ENCODE assay signal across 22 mouse cellular contexts in genomic region chr11:81060077-81060476, GRCm38 (mm10).
DNase-seq lines count a peak whose midpoint lies in the region; ATAC-seq lines count a peak whose summit lies in the region.
"Had no signal": no experiment of that assay in that cellular context is flagged by ENCODE, and none has a peak within 500 bp of the region (broad histone marks: within the 10 kb centered on the region; RNA-seq: fewer than 3 reads in every experiment).

No protein-coding gene starts in this region.

- no peaks in the 10 kb centered on the region for H3K27me3 ChIP-seq in midbrain, embryonic 11.5 days (ENCODE audit: control insufficient read depth, insufficient read depth, low read length)
- no peaks in the 10 kb centered on the region for H3K27me3 ChIP-seq in midbrain, embryonic 15.5 days (replicated peaks)

- H3K9ac ChIP-seq in midbrain, embryonic 11.5 days (ENCODE audit: low read length): no peak overlapping the region
- no peak overlapping the region for H3K9ac ChIP-seq in midbrain, embryonic 15.5 days

- H3K4me2 ChIP-seq in midbrain, embryonic 11.5 days: no peak overlapping the region
- no peak overlapping the region for H3K4me2 ChIP-seq in midbrain, embryonic 15.5 days

- peak; percentile 25; the same call in 1 of the 2 replicates for ATAC-seq in frontal cortex, adult (ENCODE audit: low TSS enrichment)
- no peak for ATAC-seq in midbrain, embryonic 11.5 days (ENCODE audit: low FRiP score)
- ATAC-seq in midbrain, embryonic 15.5 days (replicated peaks): no peak
- ATAC-seq: activated CD4-positive, CD25-positive, alpha-beta regulatory T cell, adult 4 months; CD4-positive, CD25-positive, alpha-beta regulatory T cell, adult 4 months; Patski had no signal

- intact Hi-C loops in heart, postnatal 14 days (cut with DNase I): no loop called here

- no peaks in the 10 kb centered on the region for H3K4me1 ChIP-seq in midbrain, embryonic 11.5 days (ENCODE audit: control insufficient read depth, insufficient read depth, low read length)
- H3K4me1 ChIP-seq in midbrain, embryonic 15.5 days: peaks cover 6% of the 10 kb centered on the region; the same call in 1 of the 2 replicates

- no peak overlapping the region for H3K27ac ChIP-seq in midbrain, embryonic 11.5 days (ENCODE audit: low read depth, low read length)
- H3K27ac ChIP-seq in midbrain, embryonic 15.5 days: no peak overlapping the region

- H3K4me3 ChIP-seq in midbrain, embryonic 11.5 days (ENCODE audit: low read depth, low read length): no peak overlapping the region
- H3K4me3 ChIP-seq in midbrain, embryonic 15.5 days: no peak overlapping the region

- WGBS in midbrain, embryonic 11.5 days: 91% methylated on average over 2 of the region's 2 CpGs
- 95% methylated on average over 2 of the region's 2 CpGs for WGBS in midbrain, embryonic 15.5 days

- DNase-seq in frontal cortex, postnatal 10 days (ENCODE audit: low spot score in 2 of 2): no peak
- DNase-seq in heart, adult 11 months: peak; percentile 90
- no peak for DNase-seq in heart, postnatal 14 days
- DNase-seq in midbrain, embryonic 11.5 days (ENCODE audit: low spot score, missing footprints): peak; percentile 56
- DNase-seq in 416B (ENCODE audit: low read depth): peak; percentile 11
- DNase-seq in urinary bladder, postnatal 10 days (ENCODE audit: low spot score): no peak
- DNase-seq: adrenal gland, adult 2 months; adrenal gland, adult 8-10 months; adrenal gland, postnatal 10 days; adrenal gland, postnatal 14 days; adrenal gland, postnatal 25 days; adrenal gland, postnatal 36 days; B cell, adult 2 months; cerebellum, adult 11 months; cerebellum, adult 11-12 months; cerebellum, adult 18-20 months had no signal

- no peaks in the 10 kb centered on the region for H3K36me3 ChIP-seq in midbrain, embryonic 11.5 days (ENCODE audit: control insufficient read depth, insufficient read depth, low read length)
- H3K36me3 ChIP-seq in midbrain, embryonic 15.5 days (replicated peaks): no peaks in the 10 kb centered on the region
- H3K36me3 ChIP-seq: G1E had no signal

- H3K9me3 ChIP-seq in midbrain, embryonic 11.5 days (ENCODE audit: control insufficient read depth, low read length): no peaks in the 10 kb centered on the region
- no peaks in the 10 kb centered on the region for H3K9me3 ChIP-seq in midbrain, embryonic 15.5 days

Comparison
In these comparisons a context has a peak if more than half of its experiments do, and no peak if none do; other contexts are left out.
1. DNase-seq: peak in heart, adult 11 months (single experiment), midbrain, embryonic 11.5 days (single experiment) and 416B (single experiment); none in frontal cortex, postnatal 10 days (0 of 2), heart, postnatal 14 days (0 of 2) and urinary bladder, postnatal 10 days (single experiment).